Mouse (Mus musculus): ENCODE results near the gene Gm42791.

Gene Gm42791

DNA sequence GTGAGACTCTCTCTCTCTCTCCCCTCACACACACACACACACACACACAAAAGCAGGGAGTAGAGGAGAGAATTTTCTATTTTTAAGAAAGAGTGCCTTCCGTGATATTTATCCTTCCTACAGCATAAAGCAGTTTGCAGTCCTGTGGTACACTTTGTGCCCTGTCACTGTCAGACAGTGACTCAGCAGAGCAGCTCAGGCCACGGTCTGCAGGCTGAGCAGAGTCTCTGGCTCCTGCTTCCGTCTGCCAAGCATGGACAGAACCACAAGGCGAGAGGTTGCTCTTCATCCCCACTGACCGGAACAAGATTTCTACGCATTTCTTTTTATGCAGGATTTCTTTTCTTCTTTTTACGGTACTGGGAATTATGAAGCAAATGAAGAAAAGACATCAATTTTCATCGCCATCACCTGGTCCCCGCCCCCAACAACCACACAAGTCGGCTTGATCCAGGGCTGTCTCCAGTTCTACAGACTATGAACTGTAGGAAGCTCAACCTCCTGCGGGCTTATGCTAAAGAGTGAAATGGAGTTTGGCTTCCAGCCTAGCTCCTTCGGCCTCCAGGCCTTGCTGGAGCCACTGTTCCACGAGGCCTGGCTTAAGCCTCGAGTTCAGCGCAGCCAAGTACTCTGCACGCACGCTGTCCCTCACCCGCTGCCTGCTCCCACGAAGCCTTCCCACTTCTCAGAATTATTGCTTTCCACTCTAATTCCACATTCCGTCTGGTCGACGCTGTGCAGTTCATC lies 40.5 kb downstream of the Gm42791 start:
- DNase-seq (ENCODE audit: low read depth, low spot score) = no peak

DNA sequence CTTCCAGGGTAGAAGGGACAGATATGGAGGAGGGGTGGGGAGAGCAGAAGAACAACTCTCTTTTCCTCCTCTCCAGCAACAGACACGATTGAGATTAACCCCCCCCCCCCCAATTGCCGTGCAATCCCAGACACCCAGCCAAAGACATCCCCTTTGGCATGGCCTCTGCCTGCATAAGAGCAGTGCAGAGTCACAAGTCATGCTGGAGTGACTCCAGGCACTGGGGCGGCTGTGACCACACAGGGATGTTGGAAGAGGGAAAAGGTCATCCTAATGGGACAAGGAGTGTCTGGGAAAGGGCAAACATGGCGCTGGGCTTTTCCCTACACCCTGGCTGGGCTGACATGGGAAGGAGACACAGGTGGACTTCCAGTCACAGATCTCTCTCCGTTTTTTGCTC lies 41.8 kb downstream of the Gm42791 start:
- DNase-seq (ENCODE audit: low read depth, low spot score) = no peak

DNA sequence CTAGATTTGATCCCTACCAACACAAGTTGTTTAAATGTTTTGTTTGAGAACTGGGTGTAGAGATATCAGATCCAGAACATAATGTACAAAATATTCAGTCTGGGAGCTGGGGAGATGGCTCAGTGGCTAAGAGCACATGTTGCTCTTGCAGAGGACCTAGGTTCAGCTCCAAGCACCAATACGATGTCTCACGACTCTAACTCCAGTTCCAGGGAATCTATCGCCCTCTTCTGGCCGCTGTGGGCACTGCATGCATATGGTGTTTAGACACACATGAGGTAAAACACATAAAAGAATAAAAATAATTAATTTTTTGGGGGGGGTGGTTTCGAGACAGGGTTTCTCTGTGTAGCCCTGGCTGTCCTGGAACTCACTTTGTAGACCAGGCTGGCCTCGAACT lies 42.5 kb downstream of the Gm42791 start:
- DNase-seq (ENCODE audit: low read depth, low spot score) = no peak

DNA sequence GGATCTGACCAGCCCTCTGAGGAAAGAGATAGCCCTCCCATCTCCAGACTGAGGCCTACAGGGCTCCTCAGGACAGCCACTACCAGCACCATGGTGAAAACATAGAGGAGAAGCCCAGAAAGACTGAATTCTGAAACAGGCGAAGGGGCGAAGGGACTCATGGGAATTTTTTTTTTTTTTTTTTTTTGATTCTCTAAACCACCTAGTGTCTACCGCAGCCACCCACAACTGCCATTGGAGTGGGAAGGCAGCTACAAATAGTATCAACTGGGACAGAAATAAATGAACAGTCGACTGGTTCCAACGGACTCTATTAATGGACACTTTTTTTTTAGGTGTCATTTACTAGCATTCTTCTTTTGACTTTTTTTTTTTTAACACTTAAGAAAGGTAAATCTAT lies 43.6 kb downstream of the Gm42791 start:
- DNase-seq (ENCODE audit: low read depth, low spot score) = no peak

DNA sequence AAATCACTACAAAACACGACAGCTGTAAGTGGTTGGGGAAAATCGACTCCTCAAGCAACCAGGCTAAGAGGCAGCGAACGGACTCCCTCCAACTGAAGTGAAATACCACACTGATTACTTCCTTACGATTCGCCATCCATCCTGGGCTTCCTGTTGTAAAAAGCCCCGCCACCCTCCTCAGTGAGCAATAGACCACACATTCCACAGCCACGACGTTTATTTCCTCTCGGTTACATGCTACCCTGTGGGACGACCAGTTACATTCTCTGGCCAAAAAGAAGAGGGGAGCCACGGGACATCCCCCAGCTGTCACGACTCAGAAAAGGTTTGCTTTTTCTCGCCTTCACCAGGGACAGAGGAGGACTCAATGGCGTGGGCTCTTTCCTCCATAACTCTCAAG lies 44.9 kb downstream of the Gm42791 start:
- peak; percentile 61 for DNase-seq (ENCODE audit: low read depth, low spot score)

DNA sequence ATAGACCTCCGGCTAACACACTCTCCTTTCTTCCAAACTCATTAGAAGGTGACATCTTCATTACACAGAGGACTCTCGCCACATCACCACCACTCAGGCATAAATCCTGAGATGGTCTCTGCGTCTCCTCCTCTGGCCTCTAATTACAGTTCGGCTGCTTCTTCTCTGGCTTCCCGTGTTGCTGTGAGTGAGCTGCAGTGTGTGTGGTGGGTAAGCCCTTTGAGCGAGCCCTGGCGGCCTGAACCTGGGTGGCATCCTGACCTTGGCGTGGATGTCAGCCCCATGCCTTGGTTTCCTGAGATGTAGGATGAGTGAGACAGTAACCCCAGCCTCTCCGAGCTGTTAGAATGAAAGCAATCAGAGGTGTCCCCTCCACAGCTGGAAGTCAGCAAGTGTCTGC lies 46.4 kb downstream of the Gm42791 start:
- no peak for DNase-seq (ENCODE audit: low read depth, low spot score)

DNA sequence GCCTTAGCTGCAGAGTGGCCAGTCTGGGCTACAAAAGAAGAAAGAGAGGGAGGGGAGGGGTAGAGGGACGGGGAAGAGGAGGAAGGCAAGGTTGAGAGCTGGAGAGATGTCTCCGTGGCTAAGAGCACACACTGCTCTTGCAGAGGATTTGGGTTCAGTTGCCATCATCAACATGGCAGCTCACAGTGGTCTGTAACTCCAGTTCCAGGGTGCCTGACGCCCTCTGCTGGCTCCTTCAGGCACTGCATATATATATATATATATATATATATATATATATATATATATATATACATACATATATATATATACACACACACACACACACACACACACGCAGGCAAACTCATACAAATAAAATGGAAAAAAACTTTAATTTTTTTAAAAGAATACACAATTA lies 47.5 kb downstream of the Gm42791 start:
- DNase-seq (ENCODE audit: low read depth, low spot score) = no peak

DNA sequence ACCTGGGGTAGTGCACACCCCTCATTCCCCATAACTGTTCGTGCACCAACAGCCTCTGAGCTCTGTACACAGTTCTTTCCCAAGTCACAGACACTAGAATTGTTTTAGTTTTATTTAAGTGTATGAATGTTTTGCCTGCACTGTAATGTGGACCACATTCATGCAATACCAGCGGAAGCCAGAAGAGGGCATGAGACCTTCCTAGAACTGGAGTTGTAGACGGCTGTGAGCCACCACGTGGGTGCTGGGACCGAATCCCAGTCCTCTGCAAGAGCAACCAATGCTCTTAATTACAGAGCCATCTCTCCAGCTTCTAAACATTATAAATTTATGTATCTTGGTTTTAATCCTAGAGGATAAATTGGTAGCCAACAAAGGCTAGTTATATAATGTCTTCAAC lies 48.2 kb downstream of the Gm42791 start:
- DNase-seq (ENCODE audit: low read depth, low spot score) = no peak

DNA sequence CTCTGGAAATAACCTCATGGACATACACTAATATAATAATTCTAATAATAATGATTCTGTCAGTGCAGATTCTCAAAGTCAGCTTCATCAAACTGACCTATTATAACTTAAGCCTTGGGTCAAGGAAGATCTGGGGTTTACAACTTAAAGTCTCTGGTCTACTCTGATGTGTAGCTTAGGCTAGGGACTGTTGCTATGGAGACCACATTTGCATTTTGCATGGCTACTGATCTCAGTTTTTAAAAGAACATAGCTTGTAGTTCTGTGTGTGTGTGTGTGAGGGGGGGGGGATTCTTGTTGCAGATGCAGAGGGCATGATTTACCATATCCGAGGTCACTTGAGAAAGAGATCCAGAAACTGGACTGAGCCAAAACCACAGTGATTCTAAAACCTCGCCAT lies 49.2 kb downstream of the Gm42791 start:
- DNase-seq (ENCODE audit: low read depth, low spot score) = no peak

DNA sequence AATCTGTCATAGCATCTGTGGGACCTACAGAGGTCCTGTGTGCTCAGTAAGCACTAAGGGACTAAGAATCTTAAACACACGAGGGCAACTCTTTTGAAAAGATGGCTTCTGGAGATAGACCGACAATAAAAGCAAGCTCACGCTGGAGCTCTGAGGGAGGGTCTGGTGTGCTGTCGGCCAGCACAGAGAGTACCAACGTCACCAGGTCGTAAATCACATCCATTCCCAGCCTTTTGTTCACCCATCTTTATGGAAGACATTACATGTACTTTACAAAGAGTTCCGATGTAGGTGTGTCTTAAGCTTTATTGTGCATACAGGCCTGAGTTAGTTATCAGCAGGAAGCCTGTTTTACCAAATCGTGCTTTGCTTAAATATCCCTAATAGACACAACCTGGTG lies 50.9 kb downstream of the Gm42791 start:
- DNase-seq (ENCODE audit: low read depth, low spot score) = no peak

DNA sequence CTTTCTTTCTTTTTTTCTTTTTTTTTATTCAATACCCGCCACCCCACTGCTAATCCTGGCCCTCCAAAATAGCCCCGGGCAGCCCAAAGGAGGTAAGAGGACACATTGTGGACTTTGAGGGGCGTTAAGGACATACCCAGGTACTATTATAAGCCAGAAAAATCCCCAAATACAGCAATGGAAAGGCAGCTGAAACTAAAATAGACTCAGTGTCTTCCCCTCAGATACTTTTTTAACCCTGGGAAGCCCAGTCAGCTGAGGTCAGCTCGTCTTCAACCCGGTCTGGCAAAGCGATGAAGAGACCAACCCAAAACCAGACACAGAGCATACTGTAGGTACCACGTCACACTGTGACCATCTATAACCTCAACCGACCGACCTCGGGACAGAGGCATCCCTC lies 51.5 kb downstream of the Gm42791 start:
- no peak for DNase-seq (ENCODE audit: low read depth, low spot score)

DNA sequence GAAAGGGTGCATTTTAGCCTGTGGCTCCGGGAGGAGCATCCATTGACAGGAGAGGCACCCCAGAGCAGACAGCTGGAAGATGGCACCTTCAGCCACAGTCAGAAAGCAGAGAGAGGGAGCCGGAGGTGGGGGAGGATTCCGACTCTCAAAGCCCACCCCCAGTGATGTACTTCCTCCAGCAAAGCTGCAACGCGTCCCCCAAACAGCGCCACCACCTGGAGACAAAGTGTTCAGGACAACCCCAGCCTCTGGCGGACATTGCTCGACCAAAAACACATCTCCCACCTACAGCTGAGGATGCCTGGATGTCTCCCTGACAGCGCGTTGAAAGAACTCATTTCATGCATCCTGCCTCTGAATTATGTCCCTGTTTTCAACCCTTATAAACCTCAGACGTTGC lies 52.0 kb downstream of the Gm42791 start:
- DNase-seq (ENCODE audit: low read depth, low spot score) = no peak

DNA sequence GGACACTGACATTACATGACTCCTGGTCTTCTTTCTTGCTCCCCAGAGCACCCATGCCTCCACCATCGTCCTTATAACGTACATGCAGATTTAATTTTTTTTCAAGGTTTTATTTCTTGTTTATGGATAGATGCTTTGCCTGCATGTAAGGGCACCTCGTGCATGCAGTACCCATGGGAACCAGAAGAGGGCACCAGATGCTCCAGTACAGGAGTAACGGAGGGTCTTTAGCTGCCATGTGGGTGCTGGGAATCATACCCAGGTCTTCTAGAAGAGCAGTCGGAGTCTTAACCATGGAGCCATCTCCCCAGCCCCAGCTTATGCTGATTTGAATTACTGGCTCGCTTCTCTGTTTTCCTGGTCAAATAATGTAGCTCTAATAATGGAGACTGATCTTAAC lies 52.6 kb downstream of the Gm42791 start:
- no peak for DNase-seq (ENCODE audit: low read depth, low spot score)

DNA sequence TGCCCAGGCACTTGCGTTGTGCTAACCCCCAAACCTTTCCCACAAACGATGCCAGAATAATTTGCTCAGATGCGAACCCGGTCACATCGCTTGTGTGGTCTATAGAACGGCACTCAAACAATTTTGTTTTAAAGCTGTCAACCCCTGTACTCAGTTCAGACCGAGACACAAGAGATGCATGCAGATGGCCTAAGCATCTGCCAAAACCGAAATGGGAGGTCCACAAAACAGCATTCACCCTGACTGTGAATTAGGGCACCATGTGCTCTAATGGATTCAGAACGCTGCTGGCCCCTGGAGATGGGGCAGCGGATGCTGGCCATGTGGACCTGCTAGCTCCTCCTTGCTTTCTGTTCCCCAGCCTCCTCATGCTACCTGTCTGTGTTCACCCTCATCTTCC lies 53.1 kb downstream of the Gm42791 start:
- no peak for DNase-seq (ENCODE audit: low read depth, low spot score)

DNA sequence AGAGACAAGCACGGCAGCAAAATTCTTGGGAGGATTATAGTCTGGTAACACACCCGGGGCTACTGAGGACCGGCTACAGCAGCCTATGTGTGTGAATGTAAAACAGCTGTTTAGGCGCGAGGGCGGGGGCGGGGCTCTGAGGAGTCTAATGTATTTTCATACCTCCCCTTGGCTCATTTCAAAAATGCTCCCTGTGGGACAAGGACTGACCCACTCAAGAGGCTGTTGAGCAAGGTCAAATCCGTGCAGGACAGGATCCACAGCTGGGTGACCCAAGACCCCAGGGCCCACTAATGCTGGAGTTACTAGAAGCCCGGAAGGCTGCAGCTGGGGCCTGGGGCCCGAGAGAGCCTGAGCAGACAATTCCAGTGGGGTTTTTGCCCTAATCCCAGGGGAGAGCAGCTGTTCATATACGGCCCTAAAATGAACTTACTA lies 55.0 kb downstream of the Gm42791 start:
- no peak for DNase-seq (ENCODE audit: low read depth, low spot score)

DNA sequence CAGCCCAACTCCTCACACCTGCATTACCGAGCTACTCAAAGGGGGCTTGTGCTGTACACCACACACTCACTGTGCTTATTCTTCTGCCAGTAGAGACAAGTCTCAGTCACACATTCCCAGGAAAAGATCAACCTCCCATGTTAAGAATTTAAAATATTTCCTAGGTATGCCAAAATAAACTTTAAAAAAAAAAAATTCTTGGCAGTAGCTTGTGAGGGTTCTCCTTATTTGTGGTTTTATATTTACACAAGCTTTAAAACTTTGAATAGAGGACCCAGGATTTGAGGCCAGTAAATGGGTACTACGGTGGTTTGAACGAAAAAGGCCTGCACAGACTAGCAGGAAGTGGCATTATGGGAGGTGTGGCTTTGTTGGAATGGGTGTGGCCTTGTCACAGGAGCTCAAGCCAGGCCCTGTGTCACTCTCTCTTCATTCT lies 58.4 kb downstream of the Gm42791 start:
- no peak for DNase-seq (ENCODE audit: low read depth, low spot score)

DNA sequence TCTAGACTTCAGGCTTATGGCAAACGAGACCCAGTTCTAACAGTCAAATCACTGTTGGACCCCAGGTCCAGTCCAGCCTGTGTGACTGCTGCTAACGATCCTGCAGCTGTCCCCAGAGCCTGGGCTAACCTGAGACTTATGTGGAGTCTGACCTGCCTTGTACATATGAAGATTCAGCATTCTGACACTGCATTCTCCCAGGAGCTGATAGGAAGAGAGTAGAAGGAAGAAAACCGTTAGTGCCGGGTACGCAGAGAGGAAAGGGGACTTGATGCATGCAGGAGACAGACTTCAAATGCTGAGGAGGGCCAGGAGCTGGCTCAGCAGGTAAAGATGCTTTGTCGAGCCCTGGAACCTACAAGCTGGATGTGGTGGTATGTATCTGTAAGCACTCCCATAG lies 59.1 kb downstream of the Gm42791 start:
- DNase-seq (ENCODE audit: low read depth, low spot score) = no peak

DNA sequence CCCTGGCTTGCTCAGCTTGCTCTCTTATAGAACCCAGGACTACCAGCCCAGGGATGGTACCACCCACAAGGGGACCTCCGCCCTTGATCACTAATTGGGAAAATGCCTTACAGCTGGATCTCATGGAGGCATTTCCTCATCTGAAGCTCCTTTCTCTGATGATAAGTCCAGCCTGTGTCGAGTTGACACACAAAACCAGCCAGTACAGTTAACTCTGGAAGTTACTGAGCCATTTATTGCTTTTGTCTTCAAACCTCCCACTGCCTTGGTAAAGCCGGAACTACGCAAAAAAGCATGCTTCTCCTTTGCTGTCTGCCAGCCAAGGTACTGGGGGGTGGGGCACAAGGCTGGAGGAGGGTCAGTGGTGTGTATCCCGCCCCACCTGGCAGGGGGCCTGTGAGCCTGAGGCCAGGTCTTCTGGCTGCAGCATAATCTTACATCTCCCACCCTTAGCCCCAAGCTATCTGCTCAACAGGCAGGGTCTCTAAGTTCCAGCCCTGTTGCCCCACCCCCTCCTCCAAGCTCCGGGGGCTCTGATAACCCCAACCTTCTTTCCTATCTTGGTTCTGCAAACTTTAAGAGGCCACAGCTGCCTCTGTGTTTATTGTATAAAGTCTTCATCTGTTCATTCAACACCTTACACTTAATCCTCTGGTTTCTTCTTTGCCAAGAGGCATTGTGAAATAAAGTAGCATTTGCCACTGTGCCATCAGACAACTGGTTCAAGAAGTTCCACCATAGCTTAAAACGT lies 59.7 kb downstream of the Gm42791 start:
- no peak for DNase-seq (ENCODE audit: low read depth, low spot score)

DNA sequence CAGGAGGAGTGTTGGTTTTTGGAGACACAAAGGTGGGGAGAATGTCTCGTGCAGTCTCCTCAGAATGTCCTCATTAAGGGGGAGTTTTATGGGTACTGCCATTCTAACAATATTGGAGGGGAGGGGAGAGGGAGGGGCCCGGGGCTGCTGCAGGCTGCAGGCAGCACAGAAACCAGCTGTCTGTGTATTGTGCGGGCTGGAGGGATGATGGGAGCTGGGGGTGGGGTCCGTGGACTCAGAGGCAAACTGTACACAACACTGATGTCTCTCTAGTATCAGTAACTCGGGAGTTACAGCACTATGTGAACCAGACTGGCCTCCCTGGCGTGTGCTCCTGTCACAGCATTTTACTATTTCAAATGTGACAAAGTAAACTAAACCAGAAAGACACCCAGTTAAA lies 60.5 kb downstream of the Gm42791 start:
- DNase-seq (ENCODE audit: low read depth, low spot score) = no peak

DNA sequence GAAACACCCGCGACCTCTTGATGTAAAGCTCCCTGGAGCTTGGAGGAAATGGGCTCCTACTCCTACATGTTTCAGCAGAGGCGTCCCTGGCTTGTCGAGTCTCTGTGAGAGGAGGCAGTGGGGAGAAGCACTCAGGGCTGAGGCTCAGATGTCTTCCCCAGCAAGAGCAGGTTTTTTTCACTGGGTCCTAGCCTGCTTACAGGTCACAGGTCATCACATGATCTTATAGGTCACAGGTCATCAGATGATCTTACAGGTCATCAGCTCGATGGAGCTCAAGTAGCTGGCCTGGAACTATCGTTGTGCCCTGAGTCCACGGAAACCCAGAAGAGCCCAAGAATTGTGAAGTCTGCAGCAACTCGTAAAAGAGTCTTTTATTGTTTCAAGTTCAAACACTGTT lies 61.2 kb downstream of the Gm42791 start:
- DNase-seq (ENCODE audit: low read depth, low spot score) = no peak

DNA sequence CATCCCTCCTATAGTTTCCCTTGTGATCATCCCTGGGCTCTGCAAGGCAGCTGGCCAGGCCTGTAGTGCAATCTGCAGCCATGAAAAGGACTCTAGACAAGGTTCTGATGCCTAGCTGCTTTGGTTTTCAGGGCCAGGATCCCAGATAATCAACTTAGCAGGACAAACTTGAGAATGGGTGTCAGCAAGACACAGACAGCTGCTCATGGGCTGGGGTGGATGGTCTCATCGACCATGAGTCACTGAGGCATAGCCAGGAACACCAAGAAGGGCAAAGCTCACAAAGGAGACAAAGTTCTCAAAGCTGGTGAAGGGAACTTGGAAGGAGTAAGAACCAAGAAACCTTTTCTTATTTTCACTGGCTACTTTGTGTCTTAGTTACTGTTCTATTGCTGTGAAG lies 63.6 kb downstream of the Gm42791 start:
- DNase-seq (ENCODE audit: low read depth, low spot score) = no peak

DNA sequence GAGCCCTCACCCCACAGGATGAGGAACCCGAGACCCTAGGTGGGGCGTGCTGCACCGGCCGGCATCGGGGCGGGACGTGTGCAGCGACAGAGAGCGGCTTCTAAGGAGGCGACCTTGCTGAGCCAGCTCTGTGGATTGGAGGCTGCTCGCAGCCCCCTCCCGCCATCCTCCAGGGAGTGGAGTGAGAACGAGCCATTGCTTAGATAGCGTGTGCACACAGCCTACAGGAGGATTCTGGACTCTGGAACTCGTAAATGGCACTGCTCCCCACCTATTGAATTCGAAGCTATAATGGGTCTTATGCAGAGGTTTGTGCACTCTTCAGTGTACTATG lies 65.9 kb downstream of the Gm42791 start, which contains the start of gene Katnal1:
Gene Katnal1, minus strand, starts transcription at position 205 of the 334 bp plus-strand sequence.
- DNase-seq (ENCODE audit: low read depth, low spot score) = no peak

DNA sequence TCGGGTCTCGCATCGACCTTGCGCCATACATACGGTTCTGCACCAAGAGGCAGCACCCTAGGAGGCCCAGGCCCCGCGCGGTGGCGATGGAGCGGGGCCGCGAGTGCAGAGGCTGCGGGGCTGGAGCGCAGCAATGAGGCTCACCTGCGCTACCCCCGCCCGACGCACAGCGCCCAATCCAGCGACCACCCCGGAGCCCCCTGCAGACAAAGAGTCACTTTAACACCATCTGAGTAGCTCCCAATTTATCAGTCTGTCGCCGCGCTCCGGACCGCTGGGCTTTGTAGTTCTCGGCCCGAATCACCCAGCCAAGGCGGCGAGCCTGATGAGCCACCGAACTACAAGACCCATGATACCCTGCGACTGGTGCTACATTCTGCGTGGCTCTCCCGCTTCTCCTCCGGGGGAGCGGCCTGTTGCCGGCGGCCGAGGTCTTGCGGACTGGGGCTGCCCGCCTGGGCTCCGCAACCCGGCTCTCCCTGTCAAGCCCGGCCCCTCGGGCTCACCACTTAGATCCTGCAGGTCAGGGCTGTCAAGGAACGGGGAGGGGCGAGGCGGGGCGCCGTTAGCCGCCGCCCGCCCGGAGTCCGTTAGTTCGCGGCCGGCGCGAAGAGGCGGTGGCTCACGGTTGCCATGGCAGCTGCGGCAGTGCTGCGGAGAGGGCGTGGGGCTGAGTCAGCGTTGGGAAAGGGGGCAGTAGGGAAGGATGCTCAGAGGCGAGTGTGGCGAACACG lies 66.4 kb downstream of the Gm42791 start:
- peak; percentile 96 for DNase-seq (ENCODE audit: low read depth, low spot score)

Data from mesoderm, embryonic 11.5 days (tissue).